Mouse (Mus musculus): ENCODE data around the gene Dtnb. TPM values are rescaled to one million over a fixed set of nuclear protein-coding genes. Genes with fewer than 3 reads are reported as not detected.
A peak's percentile ranks its signal among the peaks of the same experiment; 100 is the strongest.

Gene Dtnb
- total RNA-seq, 2 experiments from 2014 or later = 116 to 118 TPM

GRCm38 (mm10) chr12:3807548-3808395 lies 235.6 kb downstream of the Dtnb start:
- peak; percentile 51 to 59 for DNase-seq

- DNase-seq = no peak
These were observed 236.3 kb downstream of the Dtnb start for GRCm38 (mm10) chr12:3808396-3808981.

GRCm38 (mm10) chr12:3809520-3810180 lies 237.5 kb downstream of the Dtnb start:
- DNase-seq = no peak

GRCm38 (mm10) chr12:3810455-3810854 lies 238.3 kb downstream of the Dtnb start:
- DNase-seq = no peak

GRCm38 (mm10) chr12:3811596-3811995 lies 239.4 kb downstream of the Dtnb start:
- no peak for DNase-seq

GRCm38 (mm10) chr12:3812251-3812650 lies 240.1 kb downstream of the Dtnb start:
- DNase-seq = no peak

GRCm38 (mm10) chr12:3813138-3813537 lies 241.0 kb downstream of the Dtnb start:
- DNase-seq = no peak

GRCm38 (mm10) chr12:3815386-3815785 lies 243.2 kb downstream of the Dtnb start:
- DNase-seq = no peak

GRCm38 (mm10) chr12:3817033-3817432 lies 244.9 kb downstream of the Dtnb start:
- no peak for DNase-seq

GRCm38 (mm10) chr12:3817566-3817965 lies 245.4 kb downstream of the Dtnb start:
- DNase-seq = no peak

GRCm38 (mm10) chr12:3819899-3820298 lies 247.7 kb downstream of the Dtnb start:
- DNase-seq = no peak

GRCm38 (mm10) chr12:3823408-3823807 lies 251.2 kb downstream of the Dtnb start:
- DNase-seq = no peak

- DNase-seq = no peak
These were observed 252.9 kb downstream of the Dtnb start for GRCm38 (mm10) chr12:3824906-3825713.

GRCm38 (mm10) chr12:3825714-3826080 lies 253.5 kb downstream of the Dtnb start:
- DNase-seq = no peak

- DNase-seq = no peak
These were observed 255.6 kb downstream of the Dtnb start for GRCm38 (mm10) chr12:3827771-3828170.

Small RNA genes lying within 50 kb of the gene (microRNA-seq; reads per million reads assigned to microRNA genes)
- 0 reads per million in 2 experiments for gene Gm26050

Other genes with a start within 250 kb of the Dtnb start
- gene Kif3c, start 207.2 kb upstream of the Dtnb start, total RNA-seq (2021) = 100 to 1,000 TPM; 163 to 168 TPM
- gene Asxl2, start 145.5 kb upstream of the Dtnb start, total RNA-seq (2021) = 10 to 100 TPM; 31.0 to 31.6 TPM
- 10 to 100 TPM; 75.4 to 79.8 TPM for gene Dnmt3a, start 233.6 kb downstream of the Dtnb start, total RNA-seq (2021)

Measured in layer of hippocampus, postnatal 36 days (tissue).